Mouse (Mus musculus) forebrain, embryonic 15.5 days (tissue): ENCODE measurements around the gene Xpnpep2. TPM values are rescaled to one million over a fixed set of nuclear protein-coding genes. Genes with fewer than 3 reads are reported as not detected.

Experiments
- ATAC-seq: fragments of 200-750 bp; cut with Nextera tagmentation; replicated peaks from 2 replicates; pipeline ENCODE4 v1.8.0; 2017; ENCODE audit warnings: mild to moderate bottlenecking, moderate TSS enrichment, moderate library complexity
- H3K27ac ChIP-seq: fragments of 300-500 bp; sonication (generic); replicated peaks from 2 replicates; pipeline ENCODE4 v1.5.1; 2015; ENCODE audit warnings: mild to moderate bottlenecking, inconsistent platforms
- H3K27me3 ChIP-seq: fragments of 300-500 bp; sonication (generic); 2 replicates; pipeline ENCODE4 v1.6.1; 2015; ENCODE audit warnings: inconsistent platforms
- H3K36me3 ChIP-seq: fragments of 300-500 bp; sonication (generic); 2 replicates; pipeline ENCODE4 v1.6.1; 2015; ENCODE audit warnings: mild to moderate bottlenecking, inconsistent platforms
- H3K4me1 ChIP-seq: fragments of 300-500 bp; sonication (generic); 2 replicates; pipeline ENCODE4 v1.6.1; 2015; ENCODE audit warnings: inconsistent platforms
- H3K4me2 ChIP-seq: fragments of 300-500 bp; sonication (generic); replicated peaks from 2 replicates; pipeline ENCODE4 v1.6.1; 2015; ENCODE audit warnings: mild to moderate bottlenecking, inconsistent platforms
- H3K4me3 ChIP-seq: fragments of 300-500 bp; sonication (generic); 2 replicates; pipeline ENCODE4 v1.5.1; 2015; ENCODE audit warnings: mild to moderate bottlenecking, inconsistent platforms
- H3K9ac ChIP-seq: fragments of 300-500 bp; sonication (generic); replicated peaks from 2 replicates; pipeline ENCODE4 v1.6.1; 2015; ENCODE audit warnings: mild to moderate bottlenecking, inconsistent platforms
- H3K9me3 ChIP-seq: fragments of 300-500 bp; sonication (generic); 2 replicates; pipeline ENCODE4 v1.6.1; 2016; ENCODE audit warnings: inconsistent platforms
- WGBS: fragments of 180-500 bp; shearing (Covaris S2); methylation state at CpG from one replicate; pipeline ENCODE4 v1.1.7; 2015; ENCODE audit warnings: mixed read lengths; 5-methylcytosine and 5-hydroxymethylcytosine counted together
- polyA plus RNA-seq: library from polyadenylated mRNA; unstranded; fragments of >200 nt; fragmentation: Nextera tagmentation; extraction: Ambion mirVana; gene quantifications from 2 replicates; pipeline ENCODE4 v1.2.1, GENCODE M21; 2015

Xpnpep2 gene
- polyA plus RNA-seq, 1 experiment from 2014 or later, result 0.59 TPM

- no peaks in the 10 kb centered on the region for H3K4me1 ChIP-seq
- H3K36me3 ChIP-seq, result no peaks in the 10 kb centered on the region
- no peak overlapping the region for H3K4me2 ChIP-seq
- H3K27me3 ChIP-seq, result no peaks in the 10 kb centered on the region
- WGBS, result 81% methylated on average over 7 of the region's 7 CpGs
- no peak overlapping the region for H3K4me3 ChIP-seq
- H3K9ac ChIP-seq, result no peak overlapping the region
- ATAC-seq, result no peak
- H3K9me3 ChIP-seq, result no peaks in the 10 kb centered on the region
- no peak overlapping the region for H3K27ac ChIP-seq
These were observed 43.6 kb downstream of the Xpnpep2 start for GRCm38 (mm10) chrX:48152106-48152505.

DNA sequence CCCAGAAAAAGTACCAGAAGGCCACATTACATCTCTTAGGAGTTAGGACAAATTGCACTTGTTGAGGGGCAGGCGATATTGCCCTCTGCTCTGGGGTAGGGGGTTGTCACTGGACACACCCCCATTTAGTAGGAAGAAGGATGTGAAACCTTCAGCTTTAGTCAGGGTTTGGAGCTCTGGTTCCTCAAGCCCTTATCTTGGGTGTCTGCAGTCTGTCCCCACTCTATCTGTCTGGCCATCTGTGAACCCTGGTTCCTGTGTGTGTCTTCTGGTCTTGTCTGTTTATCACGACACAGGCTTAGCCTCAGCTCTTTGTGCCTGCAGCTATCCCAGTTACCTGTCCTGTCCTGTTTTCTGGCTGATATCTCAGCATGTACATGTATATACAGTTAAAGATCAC, 44.9 kb downstream of the Xpnpep2 start:
- 89% methylated on average over 2 of the region's 2 CpGs for WGBS
- no peaks in the 10 kb centered on the region for H3K27me3 ChIP-seq
- H3K36me3 ChIP-seq, result no peaks in the 10 kb centered on the region
- no peak overlapping the region for H3K4me3 ChIP-seq
- H3K4me2 ChIP-seq, result no peak overlapping the region
- H3K9ac ChIP-seq, result no peak overlapping the region
- H3K9me3 ChIP-seq, result no peaks in the 10 kb centered on the region
- H3K27ac ChIP-seq, result no peak overlapping the region
- no peak for ATAC-seq
- H3K4me1 ChIP-seq, result no peaks in the 10 kb centered on the region

DNA sequence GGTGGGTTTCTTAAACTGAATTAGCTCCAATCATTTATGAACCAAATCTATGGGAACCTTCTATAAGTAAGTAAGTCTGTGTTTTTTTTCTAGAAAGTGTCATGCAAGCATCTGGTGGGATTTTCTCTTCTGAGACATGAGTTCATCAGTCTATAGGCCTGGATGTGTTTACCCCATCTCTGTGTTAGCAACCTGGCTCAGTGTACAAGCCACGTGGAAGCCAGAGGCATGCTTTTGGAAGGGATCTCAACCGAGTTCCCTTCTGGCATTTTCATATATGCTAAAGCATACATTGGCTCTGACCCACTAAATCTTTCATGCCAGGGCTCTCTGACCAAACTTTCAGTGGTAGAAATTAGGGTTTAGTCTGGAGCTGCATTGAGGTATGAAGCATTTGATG, 45.4 kb downstream of the Xpnpep2 start:
- H3K4me1 ChIP-seq, result no peaks in the 10 kb centered on the region
- no peak for ATAC-seq
- no peaks in the 10 kb centered on the region for H3K9me3 ChIP-seq
- no peak overlapping the region for H3K9ac ChIP-seq
- H3K36me3 ChIP-seq, result no peaks in the 10 kb centered on the region
- 49% methylated on average over 2 of the region's 2 CpGs for WGBS
- H3K27me3 ChIP-seq, result no peaks in the 10 kb centered on the region
- no peak overlapping the region for H3K4me2 ChIP-seq
- no peak overlapping the region for H3K4me3 ChIP-seq
- H3K27ac ChIP-seq, result no peak overlapping the region

GRCm38 (mm10) chrX:48155489-48155888, 47.0 kb downstream of the Xpnpep2 start:
- H3K27me3 ChIP-seq, result no peaks in the 10 kb centered on the region
- H3K9ac ChIP-seq, result no peak overlapping the region
- WGBS, result 75% methylated on average over 6 of the region's 6 CpGs
- H3K4me1 ChIP-seq, result no peaks in the 10 kb centered on the region
- no peak overlapping the region for H3K4me2 ChIP-seq
- no peak overlapping the region for H3K27ac ChIP-seq
- no peaks in the 10 kb centered on the region for H3K36me3 ChIP-seq
- no peak; the same call in 1 of the 2 replicates for ATAC-seq
- H3K9me3 ChIP-seq, result no peaks in the 10 kb centered on the region
- no peak overlapping the region for H3K4me3 ChIP-seq

DNA sequence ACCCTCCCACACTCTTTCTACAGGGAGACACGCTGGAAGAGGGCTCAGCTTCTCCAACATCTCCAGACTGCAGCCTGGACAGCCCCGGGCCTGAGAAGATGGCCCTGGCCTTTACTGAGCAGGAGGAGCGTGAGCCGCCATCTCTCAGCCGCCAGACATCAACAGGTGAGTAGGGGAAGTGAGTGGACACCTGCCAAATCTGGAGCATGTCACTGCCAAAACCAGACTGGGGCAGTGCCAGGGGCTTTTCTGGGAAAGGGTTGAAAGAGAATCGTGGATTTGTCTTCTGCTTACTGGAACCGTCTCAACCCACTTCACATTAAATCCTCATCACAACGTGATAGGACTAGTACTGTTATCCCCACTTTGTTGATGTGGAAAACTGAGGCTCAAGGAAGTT, 48.9 kb downstream of the Xpnpep2 start:
- no peaks in the 10 kb centered on the region for H3K36me3 ChIP-seq
- no peaks in the 10 kb centered on the region for H3K27me3 ChIP-seq
- no peak for ATAC-seq
- H3K9me3 ChIP-seq, result no peaks in the 10 kb centered on the region
- 74% methylated on average over 8 of the region's 8 CpGs for WGBS
- H3K27ac ChIP-seq, result no peak overlapping the region
- H3K9ac ChIP-seq, result no peak overlapping the region
- no peak overlapping the region for H3K4me2 ChIP-seq
- no peaks in the 10 kb centered on the region for H3K4me1 ChIP-seq
- H3K4me3 ChIP-seq, result no peak overlapping the region

GRCm38 (mm10) chrX:48158229-48158919, 49.8 kb downstream of the Xpnpep2 start:
- H3K27ac ChIP-seq, result no peak overlapping the region
- H3K4me2 ChIP-seq, result no peak overlapping the region
- WGBS, result 94% methylated on average over 11 of the region's 11 CpGs
- no peaks in the 10 kb centered on the region for H3K4me1 ChIP-seq
- no peak overlapping the region for H3K4me3 ChIP-seq
- no peak overlapping the region for H3K9ac ChIP-seq
- H3K27me3 ChIP-seq, result no peaks in the 10 kb centered on the region
- H3K9me3 ChIP-seq, result no peaks in the 10 kb centered on the region
- ATAC-seq, result no peak
- H3K36me3 ChIP-seq, result no peaks in the 10 kb centered on the region

DNA sequence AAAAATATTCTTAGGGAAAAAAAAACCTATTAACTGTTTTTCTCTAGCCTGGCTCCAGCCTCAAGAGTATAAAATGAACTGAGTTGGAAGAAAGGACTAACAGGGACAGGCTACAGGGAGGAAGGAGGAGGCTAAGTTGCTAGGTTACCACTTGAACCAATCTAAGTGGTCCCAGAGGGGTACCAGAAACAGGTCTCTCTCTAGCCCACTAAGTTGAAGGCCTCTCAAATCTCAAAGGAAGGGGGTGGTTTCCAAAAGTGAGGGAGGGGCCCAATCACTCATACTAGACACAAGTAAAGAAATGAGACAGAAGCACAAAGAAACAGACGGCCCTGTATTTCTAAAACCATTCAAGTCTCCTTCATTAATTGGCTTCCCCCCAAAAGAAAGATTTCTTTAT, 61.4 kb downstream of the Xpnpep2 start:
- Histone ChIP-seq H3K4me3 (no peak overlapping the region), H3K4me1 (no peaks in the 10 kb centered on the region; the same call in 1 of the 2 replicates), H3K9ac (no peak overlapping the region), H3K9me3 (no peaks in the 10 kb centered on the region), H3K27me3 (no peaks in the 10 kb centered on the region), H3K36me3 (peaks cover 3% of the 10 kb centered on the region; the same call in 1 of the 2 replicates), H3K27ac (0 out of 2 replicates have a peak overlapping the region, but pooled peaks have one; percentile 23), H3K4me2 (no peak overlapping the region)
- 32% methylated on average over 1 of the region's 1 CpGs for WGBS
- ATAC-seq, result peak; percentile 92

DNA sequence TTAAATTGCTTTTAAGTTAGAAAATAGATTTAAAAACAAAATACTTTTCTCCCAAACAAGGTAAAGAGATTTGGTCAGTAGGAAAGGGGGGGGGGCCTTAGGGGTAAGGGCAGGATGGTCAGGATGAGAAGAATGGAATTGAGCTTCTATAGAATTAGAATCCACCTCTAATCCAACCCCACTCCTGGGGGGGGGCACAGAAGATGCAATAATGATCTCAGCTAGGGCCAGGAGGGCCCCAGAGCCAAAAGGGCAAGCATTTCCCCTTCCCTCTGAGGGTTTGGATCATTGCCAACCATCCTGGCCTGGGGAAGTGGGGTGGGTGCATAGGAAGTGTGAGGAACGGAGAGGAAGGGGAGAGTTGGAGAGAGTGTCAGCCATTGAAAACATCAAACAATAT, 61.8 kb downstream of the Xpnpep2 start:
- peaks cover 3% of the 10 kb centered on the region; the same call in 1 of the 2 replicates for H3K36me3 ChIP-seq
- ATAC-seq, result peak; percentile 66; the same call in 1 of the 2 replicates
- 18% methylated on average over 1 of the region's 1 CpGs for WGBS

DNA sequence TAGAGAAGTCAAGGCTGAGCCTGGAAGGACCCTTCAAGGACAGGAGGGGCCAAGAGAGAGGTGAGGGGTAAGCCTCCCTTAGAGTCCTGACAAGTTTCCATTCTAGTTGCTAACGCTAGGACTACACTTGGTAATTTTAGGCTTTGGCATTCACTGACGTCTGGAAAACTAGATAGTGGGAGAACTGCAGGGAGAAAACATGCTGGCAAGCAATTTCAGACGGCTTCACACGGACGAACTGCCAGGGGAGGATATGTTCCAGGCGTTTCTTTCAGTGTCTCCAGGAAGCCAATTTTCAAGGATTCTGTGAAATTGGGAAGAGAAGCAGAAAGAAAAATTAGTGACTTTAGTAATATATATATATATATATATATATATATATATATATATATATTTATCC, 73.3 kb downstream of the Xpnpep2 start:
- ATAC-seq, result no peak
- Histone ChIP-seq H3K4me2 (no peak overlapping the region), H3K9ac (no peak overlapping the region), H3K27ac (no peak overlapping the region), H3K4me1 (no peaks in the 10 kb centered on the region), H3K36me3 (0 out of 2 replicates have a peak, but pooled peaks cover 8% of the 10 kb centered on the region), H3K9me3 (no peaks in the 10 kb centered on the region), H3K4me3 (no peak overlapping the region), H3K27me3 (no peaks in the 10 kb centered on the region)
- WGBS, result 70% methylated on average over 6 of the region's 6 CpGs

More for the DNA sequence above, 61.8 kb downstream of the Xpnpep2 start:
- H3K4me1 ChIP-seq, result no peaks in the 10 kb centered on the region; the same call in 1 of the 2 replicates
- no peak overlapping the region for H3K4me3 ChIP-seq
- H3K27me3 ChIP-seq, result no peaks in the 10 kb centered on the region
- no peak overlapping the region for H3K4me2 ChIP-seq
- no peaks in the 10 kb centered on the region for H3K9me3 ChIP-seq
- H3K9ac ChIP-seq, result no peak overlapping the region
- no peak overlapping the region; the same call in 1 of the 2 replicates for H3K27ac ChIP-seq

DNA sequence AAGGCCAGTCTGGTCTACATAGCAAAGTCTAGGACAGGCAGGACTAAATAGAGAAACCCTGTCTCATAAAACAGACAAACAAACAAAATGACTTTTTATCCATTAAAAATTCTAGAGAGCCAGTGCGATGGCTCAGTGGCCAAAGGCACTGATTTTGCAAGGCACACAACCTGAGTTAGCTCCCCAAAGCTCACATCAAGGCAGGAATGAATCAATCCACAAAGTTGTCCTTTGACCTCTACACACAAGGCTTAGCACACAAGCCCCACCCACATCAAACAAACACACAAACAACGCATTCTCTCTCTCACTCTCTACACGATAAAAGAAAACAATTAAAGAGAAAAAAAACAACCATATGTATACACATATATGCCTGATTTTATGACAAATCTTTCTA, 76.2 kb downstream of the Xpnpep2 start:
- no peaks in the 10 kb centered on the region for H3K27me3 ChIP-seq
- no peak overlapping the region for H3K27ac ChIP-seq
- no peak overlapping the region for H3K9ac ChIP-seq
- 0 out of 2 replicates have a peak, but pooled peaks cover 4% of the 10 kb centered on the region for H3K36me3 ChIP-seq
- H3K4me2 ChIP-seq, result no peak overlapping the region
- no peak for ATAC-seq
- no peaks in the 10 kb centered on the region for H3K9me3 ChIP-seq
- no peaks in the 10 kb centered on the region for H3K4me1 ChIP-seq
- no peak overlapping the region for H3K4me3 ChIP-seq
- WGBS, result 83% methylated on average over 3 of the region's 3 CpGs
